Mouse (Mus musculus): ENCODE data around the gene Dync2li1.

The Dync2li1 gene

DNA sequence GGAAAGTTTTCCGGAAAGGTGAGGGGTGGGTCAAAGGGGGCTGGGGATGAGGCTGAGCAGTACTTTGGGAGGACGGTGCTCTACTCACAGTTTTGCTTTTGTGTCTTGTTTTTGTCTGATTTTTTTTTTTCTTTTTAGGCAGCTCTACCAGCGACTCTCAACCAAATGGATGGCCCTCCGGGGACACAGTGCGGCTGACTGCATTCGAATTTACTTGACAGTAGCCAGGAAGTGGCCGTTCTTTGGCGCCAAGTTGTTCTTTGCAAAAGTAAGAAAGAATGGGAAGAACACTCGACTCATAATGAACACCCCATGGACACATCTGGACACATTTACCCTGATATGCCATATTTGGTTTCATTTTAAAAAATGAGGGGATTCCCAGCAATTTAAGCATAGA, 14.8 kb upstream of the Dync2li1 start:
- no peak for DNase-seq (ENCODE audit: low spot score in 2 of 2)

- no peak for DNase-seq (ENCODE audit: low spot score in 2 of 2)
Measured at GRCm38 (mm10) chr17:84611971-84612370, 14.3 kb upstream of the Dync2li1 start.

DNA sequence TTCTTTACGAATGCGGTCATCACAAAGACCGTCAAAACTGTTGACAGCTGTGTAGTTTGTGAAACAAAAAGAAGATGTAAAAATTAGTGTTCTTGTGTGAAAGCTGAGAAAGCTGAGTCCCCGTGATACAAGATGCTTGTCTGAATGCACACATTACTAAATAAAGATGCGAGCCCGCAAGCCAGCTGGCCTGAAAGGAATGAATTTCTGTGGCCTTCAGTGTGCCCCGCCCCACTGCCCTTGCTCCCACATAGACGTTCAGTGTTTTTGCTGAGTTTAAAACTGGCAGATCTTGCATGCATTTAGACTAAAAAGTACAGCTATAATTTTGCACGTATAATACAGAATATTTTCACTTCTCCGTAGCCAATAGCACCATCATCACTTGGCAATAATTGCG, 10.5 kb upstream of the Dync2li1 start:
- no peak for DNase-seq (ENCODE audit: low spot score in 2 of 2)

DNA sequence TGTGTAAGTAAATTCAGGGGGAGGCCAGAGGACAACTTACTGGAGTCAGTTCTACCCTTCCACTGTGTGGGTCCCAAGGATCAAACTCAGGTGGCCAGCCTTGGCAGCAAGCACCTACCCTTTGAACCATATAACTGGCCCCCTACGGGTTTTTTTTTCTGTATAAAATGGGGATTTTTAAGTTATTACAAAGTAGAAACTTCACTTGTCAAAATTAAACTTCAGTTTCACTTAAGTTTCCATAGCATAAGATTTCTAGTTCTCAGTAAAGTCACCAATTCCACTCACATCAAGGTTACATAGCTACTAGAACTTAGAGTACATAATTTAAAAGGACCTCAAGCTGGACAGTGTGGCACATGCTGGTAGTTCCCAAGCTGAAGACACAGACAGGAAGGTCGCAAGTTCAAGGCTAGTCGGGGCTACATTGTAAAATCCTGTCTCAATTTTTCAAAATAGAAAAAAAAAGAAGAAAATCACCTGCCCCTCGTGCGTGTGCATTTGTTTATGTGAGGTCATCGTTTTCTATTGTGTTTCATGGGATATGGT, 9.7 kb upstream of the Dync2li1 start:
- DNase-seq (ENCODE audit: low spot score in 2 of 2), result no peak

DNA sequence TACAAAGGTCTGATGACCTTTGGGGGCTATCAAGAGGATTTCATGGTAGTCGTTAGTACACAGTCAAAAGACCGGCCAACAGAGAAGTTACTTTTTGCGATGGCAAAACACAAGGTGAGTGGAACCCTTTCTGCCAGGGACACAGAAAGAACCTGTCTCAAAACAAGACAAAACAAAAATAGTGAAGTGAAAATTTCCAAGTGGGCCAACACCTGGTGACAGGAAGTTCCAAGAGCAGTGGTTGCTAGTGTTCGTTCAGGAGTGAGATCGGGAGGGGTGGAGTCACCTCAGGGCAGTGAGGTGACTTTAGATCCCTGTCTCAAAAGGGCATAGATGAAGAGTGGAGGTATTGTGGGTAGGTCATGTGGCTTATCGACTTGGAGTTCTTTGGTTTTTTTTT, 8.3 kb upstream of the Dync2li1 start:
- no peak for DNase-seq (ENCODE audit: low spot score in 2 of 2)

- no peak for DNase-seq (ENCODE audit: low spot score in 2 of 2)
Measured at GRCm38 (mm10) chr17:84619112-84619511, 7.2 kb upstream of the Dync2li1 start.

DNA sequence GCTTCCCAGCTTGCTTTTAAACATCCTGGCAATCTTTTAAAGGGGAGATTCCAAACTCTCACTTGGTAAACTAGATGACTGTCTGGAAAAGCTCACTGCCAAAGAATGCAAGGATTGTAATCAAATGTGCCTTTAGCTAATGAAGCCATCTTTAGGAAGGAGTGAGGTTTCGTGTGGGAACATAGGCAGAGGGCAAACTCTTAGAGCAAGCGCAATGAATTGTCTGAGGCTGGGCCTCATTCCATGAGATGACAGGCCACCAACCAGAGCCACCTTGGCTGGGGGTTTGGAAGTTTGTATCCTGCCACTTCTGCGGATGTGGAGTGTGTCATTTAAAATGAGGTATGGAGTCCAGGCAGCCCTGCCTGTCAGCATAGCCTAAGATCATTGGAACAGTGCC, 6.2 kb upstream of the Dync2li1 start:
- DNase-seq (ENCODE audit: low spot score in 2 of 2), result no peak

DNA sequence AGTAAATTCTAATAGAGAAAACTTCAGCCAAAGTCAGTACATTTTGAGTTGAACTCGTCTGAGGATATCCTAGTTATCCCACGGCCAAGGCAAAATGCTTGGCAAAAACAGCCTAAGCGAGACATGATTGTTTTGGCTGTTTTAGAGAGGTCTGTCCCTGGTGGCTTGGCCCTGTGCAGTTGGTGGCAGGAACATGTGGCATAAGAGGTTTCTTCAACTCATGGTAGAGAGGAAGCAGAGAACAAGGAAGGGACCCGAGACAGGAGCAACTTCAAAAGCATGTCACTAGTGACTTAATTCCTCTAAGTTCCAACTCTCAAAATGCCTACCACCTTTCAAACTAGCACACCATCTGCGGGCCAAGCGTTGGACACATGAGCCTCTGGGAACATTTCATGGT, 5.7 kb upstream of the Dync2li1 start:
- DNase-seq (ENCODE audit: low spot score in 2 of 2), result no peak

DNA sequence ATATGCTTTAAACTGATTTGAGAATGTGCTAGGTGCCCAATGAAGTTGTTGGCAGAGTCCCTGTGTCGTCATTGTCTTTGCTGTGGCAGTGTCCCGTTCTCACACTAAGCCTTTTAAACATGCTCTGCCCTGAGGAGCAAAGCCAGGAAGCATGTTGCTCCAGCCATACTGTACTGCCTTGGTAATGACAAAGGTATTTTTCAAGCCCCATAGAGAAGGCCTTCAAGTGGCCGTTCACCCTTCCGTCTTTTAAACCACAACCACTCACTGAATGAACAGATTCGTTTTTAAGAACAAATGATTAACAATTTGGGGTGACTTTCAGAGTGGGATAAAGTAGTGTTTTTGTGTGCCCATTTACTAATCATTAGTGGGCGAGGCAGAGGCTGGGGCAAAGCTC, 5.1 kb upstream of the Dync2li1 start:
- DNase-seq (ENCODE audit: low spot score in 2 of 2), result no peak

DNA sequence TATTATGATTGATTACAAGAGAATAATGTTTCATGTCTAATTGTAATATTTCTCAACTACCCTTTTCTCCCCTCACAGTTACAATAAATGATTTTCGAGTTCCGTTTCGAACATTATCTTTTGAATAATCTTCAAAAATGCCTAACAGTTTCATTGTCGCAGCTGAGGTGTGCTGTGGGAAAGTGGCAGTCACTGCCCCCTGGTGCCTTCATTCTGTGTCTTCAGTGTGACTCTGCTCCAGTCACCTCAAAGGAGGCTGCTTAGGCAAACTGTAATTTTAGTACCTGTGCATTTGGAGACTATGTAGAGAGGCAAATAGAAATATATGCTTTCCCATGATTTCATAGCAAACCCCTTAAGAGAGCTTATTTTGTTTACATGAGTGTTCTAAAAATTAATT, 4.3 kb upstream of the Dync2li1 start:
- DNase-seq (ENCODE audit: low spot score in 2 of 2), result no peak

- DNase-seq (ENCODE audit: low spot score in 2 of 2), result no peak
Measured at GRCm38 (mm10) chr17:84622873-84623272, 3.4 kb upstream of the Dync2li1 start.

DNA sequence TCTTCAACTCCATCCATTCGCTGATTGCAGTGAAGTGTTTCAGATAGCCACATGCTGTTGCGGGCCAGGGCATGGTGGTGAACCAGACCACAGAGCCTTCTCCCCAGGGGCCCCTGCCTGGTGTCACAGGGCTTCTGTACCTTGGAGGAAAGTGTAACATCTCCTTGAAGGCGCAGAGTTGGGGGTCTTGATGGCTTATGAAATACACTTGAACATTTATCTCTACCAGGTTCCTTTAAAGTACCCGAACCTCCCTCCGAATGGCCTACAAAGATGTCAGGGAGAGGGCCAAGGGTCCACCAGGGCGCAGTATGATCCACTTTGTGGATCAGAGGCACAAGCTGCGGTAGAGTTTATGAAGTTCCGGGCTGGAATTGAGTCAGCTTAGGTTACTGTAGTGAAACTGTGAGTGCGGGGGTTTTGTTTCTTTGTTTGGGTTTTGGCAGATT, 585 bp downstream of the Dync2li1 start:
- no peak for DNase-seq (ENCODE audit: low spot score in 2 of 2)

DNA sequence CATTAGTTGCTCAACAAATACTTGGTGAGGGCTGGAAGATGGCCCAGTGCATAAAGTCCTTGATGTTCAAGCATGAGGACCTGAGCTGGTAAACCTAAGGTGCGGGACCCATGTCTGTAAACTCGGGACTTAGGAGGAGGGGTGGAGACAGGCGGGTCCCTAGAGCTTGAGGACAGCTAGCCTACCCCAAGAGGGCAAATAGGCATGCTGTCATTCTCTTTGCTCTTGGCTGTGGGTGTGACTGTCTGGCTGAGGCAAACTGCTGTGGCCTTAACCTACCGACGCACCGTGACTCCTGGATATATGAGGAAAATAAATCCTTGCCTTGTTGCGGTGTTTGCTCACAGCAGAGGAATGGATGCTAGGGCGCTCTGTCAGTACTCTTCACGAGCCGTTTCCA, 1.4 kb downstream of the Dync2li1 start:
- no peak for DNase-seq (ENCODE audit: low spot score in 2 of 2)

GRCm38 (mm10) chr17:84628611-84629010, 2.3 kb downstream of the Dync2li1 start:
- no peak for DNase-seq (ENCODE audit: low spot score in 2 of 2)

- DNase-seq (ENCODE audit: low spot score in 2 of 2), result no peak
Measured at GRCm38 (mm10) chr17:84631836-84632235, 5.5 kb downstream of the Dync2li1 start.

DNA sequence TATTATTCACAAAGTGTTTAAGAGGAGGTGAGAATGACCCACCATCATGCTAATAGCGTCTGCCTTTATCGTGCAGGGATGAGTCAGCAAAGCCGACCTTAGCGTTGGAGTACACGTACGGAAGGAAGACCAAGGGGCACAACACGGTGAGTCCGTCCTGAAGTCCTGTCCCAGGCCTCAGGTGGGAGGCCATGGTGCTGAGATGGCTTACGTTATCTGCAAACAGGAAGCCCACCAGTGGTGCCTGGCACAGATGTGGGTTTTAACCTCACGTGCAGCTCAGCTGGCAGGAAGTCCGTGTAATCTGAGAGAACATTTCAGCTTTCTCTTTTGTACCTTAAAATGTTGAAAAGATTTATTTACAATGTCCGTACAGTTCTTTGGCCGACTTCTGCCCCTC, 7.1 kb downstream of the Dync2li1 start:
- DNase-seq (ENCODE audit: low spot score in 2 of 2), result no peak

DNA sequence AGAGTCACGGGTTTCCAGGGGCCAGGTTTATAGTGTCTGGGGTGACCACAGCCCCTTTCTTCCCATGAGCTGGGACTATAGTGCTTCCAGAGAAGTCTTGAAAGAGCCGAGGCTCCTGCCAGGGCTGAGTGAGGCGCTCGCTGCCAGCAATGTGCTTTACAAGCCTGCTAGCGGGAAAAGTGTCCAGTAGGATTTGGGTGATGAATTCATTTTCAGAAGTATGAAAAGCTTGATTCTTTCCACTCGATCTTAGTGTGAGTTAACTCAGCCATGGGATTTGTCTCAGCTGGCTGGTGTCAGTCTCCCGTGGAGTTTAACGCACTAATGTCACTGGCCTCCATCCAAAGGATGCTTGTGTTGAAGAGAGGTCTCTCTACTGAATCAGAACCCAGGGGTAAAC, 10.0 kb downstream of the Dync2li1 start:
- DNase-seq (ENCODE audit: low spot score in 2 of 2), result no peak

GRCm38 (mm10) chr17:84637971-84638370, 11.7 kb downstream of the Dync2li1 start:
- DNase-seq (ENCODE audit: low spot score in 2 of 2), result no peak

- DNase-seq (ENCODE audit: low spot score in 2 of 2), result no peak
Measured at GRCm38 (mm10) chr17:84639796-84640378, 13.6 kb downstream of the Dync2li1 start.

GRCm38 (mm10) chr17:84641893-84642292, 15.6 kb downstream of the Dync2li1 start:
- peak in 1 of 2 experiments; percentile 53 for DNase-seq (ENCODE audit: low spot score in 2 of 2)

DNA sequence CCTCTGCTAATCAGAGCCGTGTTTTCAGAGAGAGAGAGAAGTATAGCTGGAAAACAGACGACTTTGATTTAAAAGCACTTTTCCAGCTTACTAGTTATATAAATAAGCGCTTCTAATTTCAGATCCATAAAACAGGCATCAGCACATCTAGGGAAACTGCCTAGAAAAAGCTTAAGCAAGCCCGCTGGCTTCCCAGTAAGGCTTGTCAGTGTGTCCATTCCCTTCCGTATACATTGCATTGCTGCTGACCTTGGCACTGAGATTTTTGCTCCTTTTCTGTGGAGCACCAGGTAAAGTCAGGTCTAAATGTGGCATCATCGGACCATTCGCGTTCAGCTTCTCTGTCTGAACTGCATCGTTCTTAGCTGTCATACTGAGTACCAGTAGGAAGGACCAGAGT, 16.0 kb downstream of the Dync2li1 start:
- DNase-seq (ENCODE audit: low spot score in 2 of 2), result no peak

- no peak for DNase-seq (ENCODE audit: low spot score in 2 of 2)
Measured at GRCm38 (mm10) chr17:84644292-84645050, 18.2 kb downstream of the Dync2li1 start.

DNA sequence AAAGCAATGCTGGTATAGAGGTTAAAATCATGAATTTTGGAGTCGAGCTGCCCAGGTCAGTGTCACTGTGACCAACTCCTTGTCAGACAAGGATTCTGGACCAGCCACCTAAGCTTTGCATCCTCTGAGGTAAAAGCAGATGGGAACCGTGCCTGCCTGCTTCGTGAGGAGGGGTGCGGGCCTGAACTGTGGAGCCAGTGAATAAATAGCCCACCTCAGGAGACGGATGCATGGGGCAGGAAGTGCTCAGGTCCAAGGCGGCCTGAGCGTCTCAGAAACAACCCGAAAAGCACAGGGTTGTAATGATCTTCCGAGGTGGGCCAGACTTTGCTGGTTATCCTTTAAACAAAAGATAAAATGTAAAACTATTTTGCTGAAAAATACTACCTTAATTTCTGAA, 18.8 kb downstream of the Dync2li1 start:
- no peak for DNase-seq (ENCODE audit: low spot score in 2 of 2)
